Mouse (Mus musculus) heart, adult 2 months (tissue): Measurements from ENCODE around the gene Bmp8a.

ENCODE experiments used
- CTCF ChIP-seq: fragments of 200-600 bp; IDR thresholded peaks from 2 replicates; pipeline ENCODE4 v1.8.1; 2022; ENCODE audit warnings: antibody characterized with exemption, mild to moderate bottlenecking, moderate library complexity
- EP300 ChIP-seq: fragments of 200-500 bp; IDR thresholded peaks from 2 replicates; pipeline ENCODE4 v1.6.1; 2011; ENCODE audit warnings: low read depth, low read length, control low read depth; ENCODE audit not compliant: insufficient read depth

DNA sequence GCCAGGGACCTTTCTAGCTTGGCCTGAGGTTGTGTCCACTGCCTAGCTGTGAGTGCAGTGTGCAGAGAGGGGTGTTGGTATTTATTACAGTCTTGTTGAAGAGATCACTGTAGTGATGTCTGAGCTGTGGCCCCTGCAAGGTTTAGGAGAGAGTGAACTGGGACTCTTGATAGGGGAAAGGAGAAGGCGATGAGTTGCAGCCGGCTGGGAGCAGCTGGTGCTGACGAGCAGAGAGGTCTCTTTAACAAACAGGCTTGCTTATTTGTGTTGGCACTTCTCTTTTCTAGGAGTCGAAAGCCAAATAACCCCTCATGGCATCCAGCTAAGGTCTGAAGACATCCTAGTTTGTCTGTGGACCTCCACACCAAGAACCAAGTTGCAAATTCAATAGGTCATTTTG lies 44.8 kb downstream of the Bmp8a start:
- TF ChIP-seq CTCF (no peak), EP300 (no peak)
